Mouse (Mus musculus): ENCODE data around the gene Atxn1.

The Atxn1 gene

GRCm38 (mm10) chr13:45715583-45716180, 249.1 kb downstream of the Atxn1 start:
- DNase-seq: peak in 1 of 2 experiments; percentile 30

- no peak for DNase-seq
These were observed 254.8 kb downstream of the Atxn1 start for GRCm38 (mm10) chr13:45710041-45710440.

- DNase-seq: no peak
These were observed 255.4 kb downstream of the Atxn1 start for GRCm38 (mm10) chr13:45709402-45709801.

- peak; percentile 47 to 58 for DNase-seq
These were observed 263.5 kb downstream of the Atxn1 start for GRCm38 (mm10) chr13:45701296-45701790.

DNA sequence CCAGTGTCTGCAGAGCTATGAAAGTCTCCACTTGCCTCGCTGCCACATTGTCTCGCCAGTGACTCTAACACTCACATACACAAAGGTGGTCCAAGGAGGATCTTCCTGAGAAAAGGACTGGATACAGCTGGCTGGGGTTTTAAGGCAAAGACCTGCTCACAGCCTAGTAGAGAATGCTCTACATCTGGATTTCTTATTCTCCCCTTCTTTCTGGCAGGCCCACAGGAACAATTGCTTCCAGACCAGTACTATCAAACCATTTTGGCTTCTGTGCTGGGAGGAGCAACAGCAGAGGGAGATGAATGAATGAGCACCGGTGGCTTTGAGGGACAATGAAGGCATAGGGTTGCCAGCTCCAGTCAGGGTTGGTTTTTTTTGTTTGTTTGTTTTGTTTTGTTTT, 265.8 kb downstream of the Atxn1 start:
- DNase-seq: no peak

DNA sequence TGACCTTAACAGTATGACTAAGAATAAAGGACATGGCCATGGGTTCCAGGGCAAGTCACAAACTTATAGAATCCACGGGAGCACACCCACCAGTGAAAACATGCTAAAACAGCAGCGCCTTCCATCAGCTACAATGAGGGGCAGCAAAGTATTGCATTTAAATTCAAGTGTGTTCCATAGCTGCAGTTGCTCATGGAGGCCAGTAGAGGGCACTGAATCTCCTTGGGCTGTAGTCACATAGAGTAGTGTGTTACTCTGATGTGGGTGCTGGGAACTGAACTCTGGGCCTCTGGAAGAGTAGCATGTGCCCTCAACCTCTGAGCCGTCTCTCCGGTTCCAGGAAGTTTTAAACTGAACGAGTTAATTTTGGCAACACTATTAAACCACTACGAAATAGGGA, 268.8 kb downstream of the Atxn1 start:
- DNase-seq: no peak

- DNase-seq: no peak
These were observed 269.8 kb downstream of the Atxn1 start for GRCm38 (mm10) chr13:45694921-45695437.

- DNase-seq: no peak
These were observed 270.9 kb downstream of the Atxn1 start for GRCm38 (mm10) chr13:45693953-45694352.

- DNase-seq: no peak
These were observed 271.3 kb downstream of the Atxn1 start for GRCm38 (mm10) chr13:45693534-45693933.

- DNase-seq: no peak
These were observed 271.7 kb downstream of the Atxn1 start for GRCm38 (mm10) chr13:45693126-45693525.

GRCm38 (mm10) chr13:45692440-45692839, 272.4 kb downstream of the Atxn1 start:
- peak in 1 of 2 experiments; percentile 38 for DNase-seq

DNA sequence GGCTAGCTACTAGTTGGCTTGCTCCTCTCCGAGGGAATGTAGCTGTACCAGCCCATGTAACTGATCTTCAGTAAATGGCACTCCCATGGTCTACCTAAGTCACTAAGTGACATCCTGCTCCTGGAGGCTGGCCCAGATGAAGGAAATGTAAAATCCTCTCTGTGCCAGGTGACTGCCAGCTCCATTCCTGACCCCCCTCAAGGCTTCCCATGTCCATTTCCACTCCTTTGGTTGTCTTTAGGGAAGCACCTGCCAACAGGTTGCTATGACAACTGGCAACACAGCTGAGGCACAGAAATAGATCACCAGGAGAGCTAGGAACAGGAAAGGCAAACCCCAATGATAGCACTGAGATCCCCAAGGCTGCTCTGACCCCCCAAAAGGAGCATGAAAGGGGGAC, 274.4 kb downstream of the Atxn1 start:
- DNase-seq: peak; percentile 33 to 48

GRCm38 (mm10) chr13:45688864-45689263, 275.9 kb downstream of the Atxn1 start:
- DNase-seq: no peak

DNA sequence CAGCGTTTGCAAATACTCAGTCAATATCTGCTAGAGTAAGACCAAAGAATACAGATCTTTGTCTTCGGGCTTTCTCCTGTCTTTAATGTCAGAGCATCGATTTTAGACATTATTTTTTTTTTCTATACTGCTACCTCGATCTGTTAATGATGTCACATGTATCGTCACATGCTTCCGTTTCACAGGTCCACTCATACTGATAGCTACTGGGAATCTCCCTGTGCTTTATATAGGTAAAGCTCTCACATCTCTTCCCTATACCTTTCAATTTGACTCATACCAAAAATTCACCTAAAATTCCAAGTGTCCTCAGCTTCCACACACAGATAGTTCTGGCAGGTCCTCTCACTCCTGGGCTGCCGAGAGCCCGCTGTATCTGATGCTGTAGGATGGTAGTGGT, 277.2 kb downstream of the Atxn1 start:
- DNase-seq: no peak

DNA sequence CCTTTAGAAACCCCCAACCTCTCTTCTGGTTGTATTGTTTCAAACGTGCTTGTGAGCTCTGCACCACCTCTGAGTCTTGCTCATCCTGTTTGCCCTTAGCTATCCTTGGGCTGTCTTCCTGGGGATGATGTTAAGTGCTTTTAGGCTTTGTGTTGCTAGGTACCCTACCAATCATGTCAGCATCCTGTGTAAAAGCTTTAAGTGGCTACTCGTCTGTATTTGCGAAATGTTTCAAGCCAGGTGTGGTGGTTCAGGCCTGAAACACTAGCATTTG, 278.6 kb downstream of the Atxn1 start:
- no peak for DNase-seq

DNA sequence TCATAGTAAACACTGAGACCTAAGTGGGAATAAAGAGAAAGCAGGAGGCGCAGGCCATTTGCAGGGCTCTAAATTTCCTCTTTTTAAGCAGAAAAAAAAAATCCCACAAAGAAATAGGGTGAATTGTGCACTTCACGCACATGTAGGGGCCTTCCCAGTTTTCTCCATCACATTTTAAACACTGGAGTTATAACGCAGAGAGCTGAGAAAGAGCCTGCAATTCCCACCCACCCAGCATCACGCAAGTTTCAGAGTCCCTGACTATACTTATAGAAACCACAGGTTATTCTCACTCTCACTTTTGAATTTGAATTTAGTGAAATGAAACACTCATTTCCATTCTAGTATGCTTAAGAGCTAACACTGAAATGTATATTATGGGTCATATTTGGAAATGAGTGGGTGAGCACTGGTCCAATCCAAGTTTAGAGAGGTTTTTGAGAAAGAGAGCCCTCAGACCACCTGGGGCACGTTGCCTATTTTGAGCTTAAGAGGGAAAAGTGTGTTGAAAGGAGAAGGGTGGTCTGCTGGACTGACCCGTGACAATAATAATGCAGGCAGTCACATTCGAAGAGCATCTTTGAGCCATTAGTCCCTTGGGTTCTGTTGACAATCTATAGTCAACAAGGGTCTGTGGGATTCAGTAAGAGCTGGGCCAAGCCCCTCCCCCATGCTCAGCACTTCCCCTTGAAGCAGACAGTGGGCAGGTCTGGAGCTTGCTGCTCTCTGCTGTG, 279.1 kb downstream of the Atxn1 start:
- no peak for DNase-seq

GRCm38 (mm10) chr13:45684891-45685311, 279.9 kb downstream of the Atxn1 start:
- DNase-seq: no peak

- DNase-seq: peak; percentile 15 to 26
These were observed 280.8 kb downstream of the Atxn1 start for GRCm38 (mm10) chr13:45683991-45684390.

DNA sequence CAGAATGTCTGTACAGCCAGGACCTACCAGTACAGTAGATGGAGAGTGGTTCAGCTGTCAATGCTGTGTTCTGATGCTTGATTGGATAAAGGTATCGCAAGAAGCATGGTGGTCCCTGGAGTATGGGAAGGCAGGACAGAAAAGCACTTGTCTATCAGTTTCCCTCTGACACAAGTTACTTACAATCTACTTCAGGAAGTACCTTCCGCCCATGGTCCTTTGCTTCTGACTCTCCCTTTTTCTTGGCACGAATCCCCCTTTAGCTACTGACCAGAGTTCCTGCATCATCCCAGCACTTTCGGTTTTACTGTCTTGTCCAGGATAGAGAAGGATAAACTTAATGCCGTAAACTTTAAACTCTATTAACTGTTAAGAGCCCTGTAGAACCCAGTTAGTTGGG, 283.6 kb downstream of the Atxn1 start:
- DNase-seq: no peak

DNA sequence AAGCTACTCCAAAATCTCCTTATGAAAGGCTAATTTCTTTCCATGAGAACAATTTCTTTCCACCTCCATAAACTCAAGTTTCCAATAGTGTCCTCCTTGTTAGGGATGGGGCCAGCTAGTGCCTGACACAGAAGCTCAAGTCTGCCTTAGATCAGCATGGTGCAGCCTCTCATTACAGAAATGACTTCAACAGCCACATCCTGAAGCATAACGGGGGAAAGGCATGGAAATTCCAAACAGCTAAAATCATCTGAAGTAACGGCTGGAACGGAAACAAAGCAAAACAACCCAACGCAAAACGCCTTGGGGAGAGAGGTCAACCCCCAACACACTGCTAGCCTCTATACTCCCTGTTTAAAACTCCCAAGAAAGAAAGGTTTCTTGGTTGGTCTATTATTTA, 284.2 kb downstream of the Atxn1 start:
- DNase-seq: no peak

DNA sequence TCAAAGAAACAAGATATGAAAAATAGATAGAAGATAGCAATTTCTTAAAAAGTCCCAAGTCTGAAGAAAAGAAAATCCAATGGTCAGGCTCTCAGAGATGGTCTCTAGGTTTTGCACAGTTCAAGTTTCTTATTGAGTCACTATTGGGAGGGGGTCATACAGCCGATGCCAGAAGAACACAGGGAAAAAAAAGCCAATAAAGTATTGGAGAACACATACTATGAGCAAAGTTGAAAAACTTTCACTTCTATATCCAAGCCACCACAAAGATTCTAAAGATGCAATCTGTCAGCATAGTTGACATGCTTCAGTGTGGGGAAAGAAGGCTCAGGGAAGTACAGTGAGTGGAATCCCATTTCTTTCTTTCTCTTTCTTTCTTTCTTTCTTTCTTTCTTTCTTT, 285.7 kb downstream of the Atxn1 start:
- no peak for DNase-seq

DNA sequence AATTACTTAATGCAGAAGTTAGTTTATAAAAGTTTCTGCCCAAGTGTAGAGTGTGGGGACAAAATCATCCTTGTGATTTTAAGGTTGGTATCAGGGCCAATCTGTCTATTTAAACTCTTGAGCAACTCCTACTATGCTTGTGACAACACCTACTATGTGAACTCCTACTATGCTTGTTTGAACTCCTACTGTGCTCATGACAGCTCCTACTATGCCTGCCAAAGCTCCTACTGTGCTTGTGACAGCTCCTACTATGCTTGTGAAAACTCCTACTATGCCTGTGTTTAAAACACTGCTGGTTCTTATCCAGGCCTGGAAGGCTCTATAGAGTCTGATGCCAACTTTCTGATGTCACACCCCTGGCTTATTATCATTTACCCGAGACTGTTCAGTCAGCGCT, 292.2 kb downstream of the Atxn1 start:
- peak in 1 of 2 experiments; percentile 12 for DNase-seq

GRCm38 (mm10) chr13:45669969-45670368, 294.8 kb downstream of the Atxn1 start:
- DNase-seq: no peak

- no peak for DNase-seq
These were observed 302.0 kb downstream of the Atxn1 start for GRCm38 (mm10) chr13:45662852-45663251.
